Mouse (Mus musculus) T-helper 2 cell (primary cell): ENCODE measurements around the gene Phactr2.

Experiments used
- in situ Hi-C: fragments of 300-600 bp; cut with MboI, MseI; formaldehyde crosslinking; loops from one replicate; pipeline ENCODE4 v1.15.1; 2025; ENCODE audit warnings: high pct_unique_total_duplicates

Gene Phactr2

GRCm38 (mm10) chr10:13448283-13449045, 25.7 kb downstream of the Phactr2 start:
- in situ Hi-C loops, result no loop called here

GRCm38 (mm10) chr10:13446791-13447249, 27.4 kb downstream of the Phactr2 start:
- in situ Hi-C loops, result no loop called here

GRCm38 (mm10) chr10:13444257-13444656, 30.0 kb downstream of the Phactr2 start:
- in situ Hi-C loops, result no loop called here

- in situ Hi-C loops, result no loop called here
Measured at GRCm38 (mm10) chr10:13443647-13444046, 30.6 kb downstream of the Phactr2 start.

GRCm38 (mm10) chr10:13440292-13440691, 33.9 kb downstream of the Phactr2 start:
- in situ Hi-C loops, result no loop called here

GRCm38 (mm10) chr10:13438118-13438821, 35.9 kb downstream of the Phactr2 start:
- in situ Hi-C loops, result no loop called here

- in situ Hi-C loops, result no loop called here
Measured at GRCm38 (mm10) chr10:13437011-13437410, 37.2 kb downstream of the Phactr2 start.

GRCm38 (mm10) chr10:13433016-13433415, 41.2 kb downstream of the Phactr2 start:
- in situ Hi-C loops, result no loop called here

GRCm38 (mm10) chr10:13431641-13432540, 42.3 kb downstream of the Phactr2 start:
- in situ Hi-C loops, result no loop called here

- in situ Hi-C loops, result loop anchor here (5.0 kb wide), 2 partner anchors 337 to 412 kb away; no protein-coding TSS in a partner anchor
Measured at GRCm38 (mm10) chr10:13429766-13430165, 44.4 kb downstream of the Phactr2 start.

- in situ Hi-C loops, result loop anchor here (5.0 kb wide), 2 partner anchors 337 to 412 kb away; no protein-coding TSS in a partner anchor
Measured at GRCm38 (mm10) chr10:13429240-13429639, 45.0 kb downstream of the Phactr2 start.

- in situ Hi-C loops, result loop anchor here (5.0 kb wide), 2 partner anchors 336 to 411 kb away; no protein-coding TSS in a partner anchor
Measured at GRCm38 (mm10) chr10:13428536-13428935, 45.7 kb downstream of the Phactr2 start.

GRCm38 (mm10) chr10:13427599-13427998, 46.6 kb downstream of the Phactr2 start:
- in situ Hi-C loops, result loop anchor here (5.0 kb wide), 2 partner anchors 335 to 410 kb away; no protein-coding TSS in a partner anchor

GRCm38 (mm10) chr10:13425198-13425597, 49.0 kb downstream of the Phactr2 start:
- in situ Hi-C loops, result loop anchor here (5.0 kb wide), 2 partner anchors 333 to 408 kb away; no protein-coding TSS in a partner anchor

- in situ Hi-C loops, result no loop called here
Measured at GRCm38 (mm10) chr10:13424508-13424907, 49.7 kb downstream of the Phactr2 start.

GRCm38 (mm10) chr10:13424015-13424414, 50.2 kb downstream of the Phactr2 start:
- in situ Hi-C loops, result no loop called here

- in situ Hi-C loops, result no loop called here
Measured at GRCm38 (mm10) chr10:13422121-13422520, 52.1 kb downstream of the Phactr2 start.

- in situ Hi-C loops, result no loop called here
Measured at GRCm38 (mm10) chr10:13419246-13419645, 55.0 kb downstream of the Phactr2 start.

GRCm38 (mm10) chr10:13415489-13416104, 58.6 kb downstream of the Phactr2 start:
- in situ Hi-C loops, result no loop called here

- in situ Hi-C loops, result no loop called here
Measured at GRCm38 (mm10) chr10:13412202-13412923, 61.8 kb downstream of the Phactr2 start.
